Mouse (Mus musculus): ENCODE results near the gene Rmdn2.

GRCm38 (mm10) chr17:79714368-79714895 is 102.8 kb downstream of the Rmdn2 start:
- TF ChIP-seq POLR2A (IDR thresholded peaks at IDR 0.05; ENCODE audit: low read depth, low read length), result no peak
- TF ChIP-seq CTCF (IDR thresholded peaks at IDR 0.05; ENCODE audit: extremely low read depth, insufficient read length, insufficient replicate concordance, low read depth, low read length), result no peak

Data from small intestine, adult 2 months (tissue).